Mouse (Mus musculus) C3H10T1/2 (cell line): ENCODE results near the gene H2-Q7. TPM values are rescaled to one million over a fixed set of nuclear protein-coding genes. Genes with fewer than 3 reads are reported as not detected.

Experiments used
- polyA plus RNA-seq, 2 experiments: library from polyadenylated mRNA; unstranded; fragments of >200 nt; fragmentation: generic; extraction: Trizol; gene quantifications; one replicate each; pipeline ENCODE4 v1.2.1; 2012; ENCODE audit warnings: missing spikeins in 2 of 2

H2-Q7 gene
- under 1 TPM; 0.05 to 0.31 TPM for polyA plus RNA-seq

GRCm38 (mm10) chr17:35438885-35439284 lies at the start of gene H2-Q7:
TSS of gene H2-Q7 (plus strand) at chr17:35439155.

GRCm38 (mm10) chr17:35424624-35425416 lies 14.1 kb upstream of the H2-Q7 start, which contains the start of gene H2-Q6:
TSS of gene H2-Q6 (plus strand) at chr17:35424850.

GRCm38 (mm10) chr17:35469842-35470751 lies 31.1 kb downstream of the H2-Q7 start, which contains the start of gene H2-Q10:
TSS of gene H2-Q10 (plus strand) at chr17:35470089.

Other genes starting within 250 kb of the H2-Q7 start
- under 1 TPM; 0.05 to 0.06 TPM for gene Ltb, start 244.7 kb upstream of the H2-Q7 start, polyA plus RNA-seq
- not detected for gene Tnf, start 237.1 kb upstream of the H2-Q7 start, polyA plus RNA-seq
- under 1 TPM; 0.12 to 0.13 TPM for gene Lta, start 233.8 kb upstream of the H2-Q7 start, polyA plus RNA-seq
- gene Gm16181, start 218.3 kb upstream of the H2-Q7 start, polyA plus RNA-seq: under 1 TPM in 1 of 2 experiments, not detected in 1; 0.20 TPM
- 1 to 10 TPM; 1.8 to 4.6 TPM for gene Atp6v1g2, start 205.5 kb upstream of the H2-Q7 start, polyA plus RNA-seq
- gene Nfkbil1, start 203.4 kb upstream of the H2-Q7 start, polyA plus RNA-seq: 10 to 100 TPM; 26.9 to 35.6 TPM
- 100 to 1,000 TPM; 295 to 318 TPM for gene Ddx39b, start 197.4 kb upstream of the H2-Q7 start, polyA plus RNA-seq
- 10 to 100 TPM; 15.2 to 43.8 TPM for gene H2-D1, start 176.4 kb upstream of the H2-Q7 start, polyA plus RNA-seq
- 1 to 10 TPM; 1.8 to 5.9 TPM for gene H2-Q1, start 118.8 kb upstream of the H2-Q7 start, polyA plus RNA-seq
- gene H2-Q2, start 96.9 kb upstream of the H2-Q7 start, polyA plus RNA-seq: under 1 TPM in 1 of 2 experiments, not detected in 1; 0.05 TPM
- gene H2-Q4, start 59.5 kb upstream of the H2-Q7 start, polyA plus RNA-seq: 10 to 100 TPM in 1 of 2 experiments, under 1 TPM in 1; 0.61 to 14.6 TPM
- under 1 TPM in 1 of 2 experiments, not detected in 1; 0.05 TPM for gene H2-Q6, start 14.3 kb upstream of the H2-Q7 start, polyA plus RNA-seq
- gene H2-Q10, start 30.9 kb downstream of the H2-Q7 start, polyA plus RNA-seq: under 1 TPM in 1 of 2 experiments, not detected in 1; 0.01 TPM
- gene Pou5f1, start 66.9 kb downstream of the H2-Q7 start, polyA plus RNA-seq: not detected
- gene Tcf19, start 77.7 kb downstream of the H2-Q7 start, polyA plus RNA-seq: 10 to 100 TPM; 50.1 to 69.1 TPM
- gene Cchcr1, start 77.9 kb downstream of the H2-Q7 start, polyA plus RNA-seq: 10 to 100 TPM; 22.4 to 23.7 TPM
- gene Psors1c2, start 94.0 kb downstream of the H2-Q7 start, polyA plus RNA-seq: under 1 TPM; 0.05 to 0.59 TPM
- 10 to 100 TPM in 1 of 2 experiments, 1 to 10 TPM in 1; 4.7 to 32.6 TPM for gene Cdsn, start 113.0 kb downstream of the H2-Q7 start, polyA plus RNA-seq
- gene 2300002M23Rik, start 128.3 kb downstream of the H2-Q7 start, polyA plus RNA-seq: not detected
- gene Sfta2, start 162.4 kb downstream of the H2-Q7 start, polyA plus RNA-seq: not detected
- not detected for gene Gm9573, start 187.5 kb downstream of the H2-Q7 start, polyA plus RNA-seq
- gene Mucl3, start 204.5 kb downstream of the H2-Q7 start, polyA plus RNA-seq: under 1 TPM in 1 of 2 experiments, not detected in 1; 0.01 TPM
- 10 to 100 TPM; 10.3 to 17.1 TPM for gene Vars2, start 228.4 kb downstream of the H2-Q7 start, polyA plus RNA-seq
- gene Gtf2h4, start 234.6 kb downstream of the H2-Q7 start, polyA plus RNA-seq: 10 to 100 TPM; 37.3 to 43.3 TPM